Mouse (Mus musculus) heart, adult 2 months (tissue): ENCODE measurements around the gene Gpr84. TPM values are rescaled to one million over a fixed set of nuclear protein-coding genes. Genes with fewer than 3 reads are reported as not detected.

Experiments used
- DNase-seq, 2 experiments: peaks; one replicate each; pipeline ENCODE4 v3.0.0; 2021
- H3K27ac ChIP-seq: fragments of 200-600 bp; 2 replicates; pipeline ENCODE4 v1.8.1; 2022
- H3K27me3 ChIP-seq: fragments of 200-500 bp; 2 replicates; pipeline ENCODE4 v1.6.1; 2012; ENCODE audit warnings: mild to moderate bottlenecking, low read length, inconsistent platforms, mixed read lengths; ENCODE audit not compliant: control insufficient read depth, insufficient read depth
- H3K36me3 ChIP-seq: fragments of 200-500 bp; 2 replicates; pipeline ENCODE4 v1.6.1; 2012; ENCODE audit warnings: low read length, inconsistent platforms; ENCODE audit not compliant: control insufficient read depth, insufficient read depth
- H3K4me1 ChIP-seq: fragments of 200-500 bp; 2 replicates; pipeline ENCODE4 v1.6.1; 2011; ENCODE audit warnings: low read length; ENCODE audit not compliant: control insufficient read depth, insufficient read depth
- H3K4me3 ChIP-seq: fragments of 200-600 bp; 2 replicates; pipeline ENCODE4 v1.8.1; 2022
- H3K79me2 ChIP-seq: fragments of 200-500 bp; replicated peaks from 2 replicates; pipeline ENCODE4 v1.6.1; 2012; ENCODE audit warnings: mild to moderate bottlenecking, inconsistent platforms, low read length, moderate library complexity, mixed read lengths; ENCODE audit not compliant: control insufficient read depth, insufficient read depth
- H3K9ac ChIP-seq: fragments of 200-500 bp; 2 replicates; pipeline ENCODE4 v1.6.1; 2012; ENCODE audit warnings: low read depth, mild to moderate bottlenecking, control low read depth, inconsistent platforms, low read length, mixed read lengths
- CTCF ChIP-seq: fragments of 200-600 bp; IDR thresholded peaks from 2 replicates; pipeline ENCODE4 v1.8.1; 2022; ENCODE audit warnings: antibody characterized with exemption, mild to moderate bottlenecking, moderate library complexity
- EP300 ChIP-seq: fragments of 200-500 bp; IDR thresholded peaks from 2 replicates; pipeline ENCODE4 v1.6.1; 2011; ENCODE audit warnings: low read depth, low read length, control low read depth; ENCODE audit not compliant: insufficient read depth
- POLR2A ChIP-seq: fragments of 200-500 bp; IDR thresholded peaks from 2 replicates; pipeline ENCODE4 v1.6.1; 2011; ENCODE audit warnings: mild to moderate bottlenecking, low read depth, low read length, control low read depth; ENCODE audit not compliant: insufficient read depth
- WGBS: fragments of 180-500 bp; shearing (Covaris S2); methylation state at CpG from one replicate; pipeline ENCODE4 v1.1.7; 2018; 5-methylcytosine and 5-hydroxymethylcytosine counted together
- intact Hi-C: fragments of 180-260 bp; cut with DNase I; formaldehyde crosslinking; loops from one replicate; pipeline ENCODE4 v1.15.1; 2025
- long read RNA-seq: library from polyadenylated mRNA; stranded (forward); transcript quantifications from one replicate; pipeline ENCODE4 v2.0.0, GENCODE M21; 2021
- polyA plus RNA-seq: library from polyadenylated mRNA; depleted of rRNA; stranded (reverse); fragments of >200 nt; gene quantifications from 2 replicates; pipeline ENCODE4 v1.2.3, GENCODE M21; 2012; rRNA removed
- total RNA-seq, 2 experiments: library from RNA; stranded (reverse); gene quantifications; 2 replicates each; pipeline ENCODE4 v1.2.3; 2021

Gene Gpr84
- total RNA-seq = not detected
- polyA plus RNA-seq = 0.06 TPM in 1 of 2 replicates, not detected in the other
- long read RNA-seq = 0 reads

DNA sequence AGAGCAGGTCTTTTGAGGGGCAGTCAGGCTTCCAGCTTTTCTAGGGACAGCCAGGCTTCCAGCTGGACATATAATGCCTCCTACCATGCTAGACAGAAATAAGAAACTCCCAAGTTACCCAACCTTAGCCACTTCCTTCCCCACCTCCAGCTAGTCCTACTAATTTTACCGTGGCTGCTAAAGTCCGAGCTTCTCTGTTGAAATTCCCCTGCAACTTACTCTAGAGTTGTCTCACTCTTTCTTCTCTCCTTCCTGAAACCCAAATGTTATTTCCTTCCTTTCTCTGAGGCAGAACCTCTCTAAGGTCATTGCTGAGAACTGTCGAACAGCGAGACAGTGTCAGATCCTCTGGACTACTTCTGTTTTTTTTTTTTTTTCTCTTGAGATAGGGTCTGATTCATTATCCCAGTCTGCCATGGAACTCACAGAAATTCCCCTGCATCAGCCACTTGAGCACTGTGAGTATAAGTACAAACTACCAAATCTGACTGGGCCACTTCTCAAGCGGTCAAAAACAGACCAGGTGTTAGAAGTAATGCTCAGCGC lies at the start of gene Gpr84:
Gene Gpr84, minus strand, starts transcription at position 248 of the 546 bp plus-strand sequence.
- 41% methylated on average over 6 of the region's 6 CpGs for WGBS
- Histone ChIP-seq H3K79me2 (no peaks in the 10 kb centered on the region), H3K9ac (no peak within 1 kb of the TSS), H3K36me3 (no peaks in the 10 kb centered on the region), H3K4me1 (peaks cover 2% of the 10 kb centered on the region), H3K27ac (no peak within 1 kb of the TSS), H3K27me3 (no peaks in the 10 kb centered on the region), H3K4me3 (no peak within 1 kb of the TSS)
- intact Hi-C loops = no loop called here
- DNase-seq = no peak
- TF ChIP-seq POLR2A = no peak
- no peak for TF ChIP-seq CTCF

DNA sequence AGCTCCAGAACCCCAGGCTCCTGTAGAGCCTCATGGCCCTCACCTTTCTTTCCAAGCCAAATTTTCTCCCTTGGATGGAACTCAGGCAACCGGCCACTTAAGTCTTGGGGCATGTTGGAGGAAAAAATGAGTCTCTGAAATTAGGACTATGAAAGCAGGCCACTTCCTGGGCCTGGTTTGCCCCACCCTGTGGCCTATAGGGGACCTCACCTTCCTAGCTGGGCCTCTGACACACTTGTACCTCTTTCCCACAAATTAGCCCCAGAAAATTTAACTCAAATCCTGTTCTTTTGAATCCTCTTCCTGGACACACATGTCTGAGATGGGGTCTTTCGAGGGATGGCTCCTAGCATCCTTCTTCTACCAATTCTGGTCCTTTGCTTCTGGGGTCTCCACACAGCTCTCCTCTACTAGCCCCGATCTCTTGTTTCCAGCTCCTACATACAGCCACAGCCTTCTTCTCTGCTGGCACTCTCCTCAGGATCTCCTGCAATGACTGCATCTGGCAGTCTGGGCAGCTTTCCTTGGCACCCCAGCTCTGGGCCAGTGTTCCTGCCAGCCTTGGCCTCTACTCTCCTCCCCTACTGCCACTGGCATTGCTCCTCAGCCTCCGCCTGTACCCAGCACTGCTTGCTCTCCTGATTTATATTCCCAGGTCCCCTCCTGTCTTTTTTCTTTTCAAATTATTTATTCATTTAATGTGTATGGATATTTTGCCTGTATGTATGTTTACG lies 49.6 kb upstream of the Gpr84 start:
- DNase-seq = peak; percentile 65 to 78
- 64% methylated on average over 5 of the region's 5 CpGs for WGBS
- no peaks in the 10 kb centered on the region; the same call in 1 of the 2 replicates for H3K79me2 ChIP-seq
- peak overlapping the region; percentile 27 for H3K9ac ChIP-seq
- H3K36me3 ChIP-seq = peaks cover 23% of the 10 kb centered on the region
- no peak overlapping the region for H3K4me3 ChIP-seq
- peak; percentile 54 for TF ChIP-seq POLR2A
- no peak for TF ChIP-seq EP300
- intact Hi-C loops = no loop called here
- H3K27me3 ChIP-seq = no peaks in the 10 kb centered on the region
- peaks cover 44% of the 10 kb centered on the region for H3K4me1 ChIP-seq
- peak overlapping the region; percentile 84 for H3K27ac ChIP-seq

- Histone ChIP-seq H3K4me1 (peaks cover 41% of the 10 kb centered on the region), H3K36me3 (peaks cover 23% of the 10 kb centered on the region), H3K27ac (peak overlapping the region; percentile 84), H3K4me3 (no peak overlapping the region), H3K27me3 (no peaks in the 10 kb centered on the region), H3K79me2 (no peaks in the 10 kb centered on the region; the same call in 1 of the 2 replicates), H3K9ac (no peak overlapping the region)
- peak in 1 of 2 experiments; percentile 57 for DNase-seq
- TF ChIP-seq EP300 = 0 out of 2 replicates have a peak, but pooled peaks have one; percentile 7
- no peak for TF ChIP-seq CTCF
- TF ChIP-seq POLR2A = 0 out of 2 replicates have a peak, but pooled peaks have one; percentile 4
- WGBS = 18% methylated on average over 1 of the region's 1 CpGs
- intact Hi-C loops = no loop called here
Measured at GRCm38 (mm10) chr15:103359122-103359510, 48.7 kb upstream of the Gpr84 start.

DNA sequence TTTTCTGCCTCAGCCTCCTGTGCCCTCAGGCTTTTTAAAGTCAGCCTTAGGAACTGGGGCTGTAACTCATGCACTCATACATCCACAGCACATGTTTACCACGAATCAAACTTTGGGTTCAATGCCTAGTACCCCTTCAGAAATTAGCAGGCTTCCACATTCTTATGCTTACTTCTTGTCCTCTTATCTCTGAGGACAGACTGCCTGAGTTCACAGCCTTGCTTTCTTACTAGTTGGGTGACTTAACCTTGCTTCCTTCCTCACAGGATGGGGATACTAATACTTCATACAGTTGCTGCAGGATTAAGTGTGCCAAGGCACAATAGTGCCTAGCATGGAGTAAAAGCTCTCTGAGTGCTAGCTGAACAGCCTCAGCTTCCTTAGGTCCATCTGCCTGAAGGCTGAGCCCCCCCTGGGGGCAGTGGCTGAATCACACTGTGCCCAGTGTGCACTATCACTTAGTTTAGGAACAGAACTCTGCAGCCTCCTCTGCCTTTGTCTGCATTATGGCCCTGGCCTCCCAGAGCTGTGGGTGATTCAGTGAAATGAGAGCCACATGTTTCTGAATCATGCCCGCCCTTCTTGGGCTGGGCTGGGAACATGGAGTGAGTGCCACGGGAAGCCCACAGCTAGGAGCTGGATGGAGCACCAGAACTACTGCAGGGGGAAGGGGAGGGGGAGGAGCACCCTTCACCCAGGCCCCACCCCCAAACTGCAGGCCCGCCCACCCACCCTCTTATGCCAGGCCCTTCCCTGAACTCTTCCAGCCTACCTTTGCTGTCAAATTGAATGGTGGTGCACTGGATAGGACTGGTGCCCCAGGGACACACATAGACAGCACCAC lies 48.1 kb upstream of the Gpr84 start:
- Histone ChIP-seq H3K79me2 (no peaks in the 10 kb centered on the region; the same call in 1 of the 2 replicates), H3K9ac (peak overlapping the region; percentile 15; the same call in 1 of the 2 replicates), H3K4me3 (no peak overlapping the region), H3K27me3 (no peaks in the 10 kb centered on the region), H3K27ac (peak overlapping the region; percentile 84), H3K4me1 (peaks cover 39% of the 10 kb centered on the region), H3K36me3 (peaks cover 23% of the 10 kb centered on the region)
- peak in 1 of 2 experiments; percentile 66 for DNase-seq
- intact Hi-C loops = no loop called here
- 24% methylated on average over 4 of the region's 4 CpGs for WGBS
- TF ChIP-seq CTCF (peak; percentile 34), EP300 (0 out of 2 replicates have a peak, but pooled peaks have one; percentile 27), POLR2A (peak; percentile 14; the same call in 1 of the 2 replicates)

GRCm38 (mm10) chr15:103357817-103358216 lies 47.4 kb upstream of the Gpr84 start:
- peaks cover 23% of the 10 kb centered on the region for H3K36me3 ChIP-seq
- peaks cover 37% of the 10 kb centered on the region for H3K4me1 ChIP-seq
- no peaks in the 10 kb centered on the region for H3K27me3 ChIP-seq
- H3K4me3 ChIP-seq = no peak overlapping the region
- WGBS = 21% methylated on average over 4 of the region's 4 CpGs
- H3K27ac ChIP-seq = peak overlapping the region; percentile 84
- TF ChIP-seq CTCF (no peak), POLR2A (no peak), EP300 (no peak)
- intact Hi-C loops = no loop called here
- H3K9ac ChIP-seq = no peak overlapping the region; the same call in 1 of the 2 replicates
- DNase-seq = no peak
- H3K79me2 ChIP-seq = no peaks in the 10 kb centered on the region; the same call in 1 of the 2 replicates
